Mouse (Mus musculus): ENCODE data around the gene Hoxa5. TPM values are rescaled to one million over a fixed set of nuclear protein-coding genes. Genes with fewer than 3 reads are reported as not detected.

The Hoxa5 gene
- polyA plus RNA-seq, 1 experiment from 2014 or later, result 44.7 TPM

DNA sequence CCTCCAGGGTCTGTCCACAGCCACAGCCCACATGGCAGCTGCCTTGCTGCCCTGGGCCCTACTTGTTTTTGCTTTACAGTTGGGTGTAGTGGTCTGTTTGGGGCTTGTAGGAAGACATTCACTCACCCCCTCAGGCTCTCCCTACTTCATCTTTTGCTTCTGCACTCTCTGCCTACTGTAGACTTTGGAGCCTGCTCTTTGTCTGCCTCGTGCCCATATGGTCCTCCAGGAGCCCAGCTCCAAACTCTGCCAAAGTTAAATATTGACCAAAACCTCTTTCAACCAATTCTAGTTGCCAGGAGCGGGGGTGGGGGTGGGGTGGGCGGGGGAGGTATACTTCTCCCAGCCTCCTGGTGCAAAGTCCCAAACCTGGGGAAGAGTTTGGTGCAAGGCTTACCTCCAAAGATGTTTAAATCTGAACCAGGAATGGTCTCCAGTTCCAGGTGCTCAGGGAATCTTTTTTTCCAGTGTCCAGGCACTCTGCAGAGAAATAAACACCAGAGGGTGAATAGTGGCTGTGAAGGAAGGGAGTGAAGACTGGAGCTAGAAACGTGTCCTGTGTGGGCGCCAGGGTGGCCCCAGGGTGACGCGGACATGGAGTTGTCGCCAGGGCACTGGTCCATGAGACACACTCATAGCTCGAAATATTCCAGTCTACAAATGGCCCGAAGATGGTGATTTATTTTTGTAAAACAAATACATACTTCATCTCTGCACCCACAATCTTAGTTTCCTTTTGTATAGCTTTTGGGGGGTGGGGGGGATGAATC lies 20.9 kb downstream of the Hoxa5 start:
- Histone ChIP-seq H3K27me3 (no peaks in the 10 kb centered on the region), H3K4me2 (peak overlapping the region; percentile 48), H3K9ac (peak overlapping the region; percentile 60), H3K4me3 (no peak overlapping the region), H3K9me3 (no peaks in the 10 kb centered on the region), H3K36me3 (peaks cover 8% of the 10 kb centered on the region), H3K4me1 (replicated peaks) (peaks cover 100% of the 10 kb centered on the region), H3K27ac (replicated peaks) (peak overlapping the region; percentile 82)
- ATAC-seq (ENCODE audit: low read depth), result no peak
- 13% methylated on average over 10 of the region's 10 CpGs for WGBS

DNA sequence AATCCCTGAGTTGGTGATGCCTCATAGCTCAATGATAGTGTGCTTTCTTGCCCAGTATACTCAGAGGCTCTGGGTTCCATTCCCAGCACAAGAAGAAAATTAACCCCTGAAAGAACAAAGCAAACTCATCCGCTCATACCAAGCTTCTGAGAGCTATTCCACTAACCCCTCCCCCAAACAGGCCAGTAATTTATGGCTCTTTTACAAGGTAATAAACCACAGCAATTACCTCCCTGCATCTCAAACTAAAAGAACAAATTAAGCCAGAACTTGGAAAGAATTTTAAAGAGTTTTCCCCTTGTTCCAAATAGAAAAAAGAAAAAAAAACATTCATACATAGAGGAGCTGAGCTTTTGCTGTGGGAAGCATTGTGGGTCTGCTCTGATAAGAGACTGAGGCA lies 21.6 kb downstream of the Hoxa5 start:
- ATAC-seq (ENCODE audit: low read depth), result no peak
- Histone ChIP-seq H3K9me3 (no peaks in the 10 kb centered on the region), H3K36me3 (peaks cover 8% of the 10 kb centered on the region), H3K27me3 (no peaks in the 10 kb centered on the region), H3K4me3 (no peak overlapping the region), H3K27ac (replicated peaks) (peak overlapping the region; percentile 82), H3K4me2 (peak overlapping the region; percentile 48), H3K4me1 (replicated peaks) (peaks cover 100% of the 10 kb centered on the region), H3K9ac (0 out of 2 replicates have a peak overlapping the region, but pooled peaks have one; percentile 60)
- WGBS, result 14% methylated on average over 1 of the region's 1 CpGs

DNA sequence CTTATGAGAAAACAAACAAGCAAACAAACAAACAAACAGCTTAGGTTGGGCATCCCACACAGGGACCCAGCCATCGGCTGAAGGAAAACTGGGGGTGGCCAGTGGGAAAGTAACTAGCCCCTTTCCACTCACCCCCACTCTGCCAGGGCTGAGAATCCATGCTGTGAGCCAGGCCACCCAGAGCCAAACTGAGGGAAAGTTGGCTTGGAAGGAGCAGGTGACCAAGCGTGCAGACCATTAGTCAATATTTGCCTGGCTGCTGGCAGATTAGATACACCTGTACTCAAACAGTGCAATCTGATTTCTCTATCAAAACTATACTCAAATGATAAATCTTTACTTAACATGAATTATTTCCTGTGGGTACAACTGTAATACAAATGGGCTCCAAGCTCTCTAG lies 22.4 kb downstream of the Hoxa5 start:
- H3K4me2 ChIP-seq, result peak overlapping the region; percentile 75
- H3K4me3 ChIP-seq, result no peak overlapping the region
- H3K4me1 ChIP-seq (replicated peaks), result peaks cover 100% of the 10 kb centered on the region
- ATAC-seq (ENCODE audit: low read depth), result no peak
- H3K9ac ChIP-seq, result 0 out of 2 replicates have a peak overlapping the region, but pooled peaks have one; percentile 95
- H3K9me3 ChIP-seq, result no peaks in the 10 kb centered on the region
- no peak overlapping the region; the same call in 1 of the 2 replicates for H3K27ac ChIP-seq (replicated peaks)
- 11% methylated on average over 2 of the region's 2 CpGs for WGBS
- H3K27me3 ChIP-seq, result no peaks in the 10 kb centered on the region
- peaks cover 8% of the 10 kb centered on the region for H3K36me3 ChIP-seq

DNA sequence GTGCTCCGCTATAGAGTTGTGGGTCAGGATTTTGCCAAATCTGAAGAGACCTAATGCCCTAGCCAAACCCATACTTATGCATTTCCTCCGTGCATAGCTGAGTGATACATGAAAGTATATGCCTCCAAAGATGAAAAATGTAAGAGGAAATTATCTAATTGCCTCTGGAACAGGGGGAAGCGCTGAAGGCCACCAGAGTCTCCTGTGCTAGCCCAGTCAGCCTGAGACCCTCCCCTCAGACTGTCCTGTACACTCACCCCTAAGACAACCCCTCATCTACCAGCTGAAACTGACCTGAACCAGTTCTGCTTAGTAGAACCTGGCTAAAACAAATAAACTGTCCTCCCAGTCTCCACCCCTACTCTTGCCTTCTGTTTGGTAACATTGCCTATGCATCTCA lies 23.7 kb downstream of the Hoxa5 start:
- Histone ChIP-seq H3K9me3 (no peaks in the 10 kb centered on the region), H3K9ac (peak overlapping the region; percentile 95), H3K27me3 (no peaks in the 10 kb centered on the region), H3K4me2 (peak overlapping the region; percentile 75), H3K4me3 (peak overlapping the region; percentile 54), H3K36me3 (peaks cover 4% of the 10 kb centered on the region), H3K27ac (replicated peaks) (peak overlapping the region; percentile 97), H3K4me1 (replicated peaks) (peaks cover 100% of the 10 kb centered on the region)
- no peak for ATAC-seq (ENCODE audit: low read depth)
- WGBS, result 22% methylated on average over 3 of the region's 3 CpGs

DNA sequence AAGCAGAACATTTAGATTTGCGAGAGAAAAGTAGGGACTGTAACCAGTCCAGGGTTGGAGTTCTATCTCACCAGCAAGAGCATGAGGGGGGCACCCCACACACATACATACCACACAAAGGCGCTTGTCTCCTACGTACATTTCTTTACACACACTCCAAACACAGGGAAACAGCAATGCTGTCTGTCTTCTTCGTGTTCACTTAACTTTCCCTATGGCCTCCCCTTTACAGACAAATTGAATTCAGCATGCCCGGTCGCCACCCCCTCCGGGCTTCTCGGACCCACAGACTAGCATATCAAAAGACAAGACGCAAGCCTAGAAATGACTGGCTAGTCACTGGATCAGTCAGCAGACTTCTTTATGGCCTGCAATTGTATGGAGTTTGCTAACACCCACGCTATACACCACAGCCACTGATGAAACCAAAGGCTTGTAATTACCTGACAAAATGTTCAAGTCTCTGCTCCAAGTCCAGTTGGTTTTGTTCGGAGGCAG lies 24.1 kb downstream of the Hoxa5 start:
- no peak for ATAC-seq (ENCODE audit: low read depth)
- Histone ChIP-seq H3K9me3 (no peaks in the 10 kb centered on the region), H3K27ac (replicated peaks) (peak overlapping the region; percentile 97), H3K4me3 (peak overlapping the region; percentile 54), H3K36me3 (peaks cover 4% of the 10 kb centered on the region), H3K9ac (peak overlapping the region; percentile 95), H3K4me2 (peak overlapping the region; percentile 75), H3K27me3 (no peaks in the 10 kb centered on the region), H3K4me1 (replicated peaks) (peaks cover 100% of the 10 kb centered on the region)
- whole genome bisulfite sequencing, result 5% methylated on average over 11 of the region's 11 CpGs

DNA sequence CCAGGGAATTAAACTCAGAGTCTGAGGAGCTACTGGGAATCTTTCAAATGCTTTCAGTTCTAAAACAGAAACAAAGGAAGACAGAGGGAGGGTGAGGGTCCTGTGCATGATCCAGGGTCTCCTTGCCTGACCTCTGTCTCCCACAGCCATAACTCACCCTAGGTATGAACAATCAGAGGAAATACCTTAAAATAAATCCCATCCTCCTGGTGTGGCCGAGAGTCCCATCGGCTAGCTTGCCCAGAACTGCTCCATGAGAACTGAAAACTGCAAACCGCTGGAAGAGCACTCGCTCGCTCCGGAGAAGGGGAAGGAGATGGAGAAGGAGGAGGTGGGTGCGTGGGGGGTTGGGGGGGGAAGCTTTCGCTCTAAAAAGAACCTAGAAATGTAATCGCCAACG lies 24.7 kb downstream of the Hoxa5 start:
- H3K9ac ChIP-seq, result peak overlapping the region; percentile 95
- H3K27me3 ChIP-seq, result no peaks in the 10 kb centered on the region
- H3K4me1 ChIP-seq (replicated peaks), result peaks cover 100% of the 10 kb centered on the region
- peaks cover 4% of the 10 kb centered on the region for H3K36me3 ChIP-seq
- no peaks in the 10 kb centered on the region for H3K9me3 ChIP-seq
- H3K27ac ChIP-seq (replicated peaks), result peak overlapping the region; percentile 97
- 2% methylated on average over 10 of the region's 10 CpGs for WGBS
- no peak for ATAC-seq (ENCODE audit: low read depth)
- peak overlapping the region; percentile 75 for H3K4me2 ChIP-seq
- H3K4me3 ChIP-seq, result peak overlapping the region; percentile 54

DNA sequence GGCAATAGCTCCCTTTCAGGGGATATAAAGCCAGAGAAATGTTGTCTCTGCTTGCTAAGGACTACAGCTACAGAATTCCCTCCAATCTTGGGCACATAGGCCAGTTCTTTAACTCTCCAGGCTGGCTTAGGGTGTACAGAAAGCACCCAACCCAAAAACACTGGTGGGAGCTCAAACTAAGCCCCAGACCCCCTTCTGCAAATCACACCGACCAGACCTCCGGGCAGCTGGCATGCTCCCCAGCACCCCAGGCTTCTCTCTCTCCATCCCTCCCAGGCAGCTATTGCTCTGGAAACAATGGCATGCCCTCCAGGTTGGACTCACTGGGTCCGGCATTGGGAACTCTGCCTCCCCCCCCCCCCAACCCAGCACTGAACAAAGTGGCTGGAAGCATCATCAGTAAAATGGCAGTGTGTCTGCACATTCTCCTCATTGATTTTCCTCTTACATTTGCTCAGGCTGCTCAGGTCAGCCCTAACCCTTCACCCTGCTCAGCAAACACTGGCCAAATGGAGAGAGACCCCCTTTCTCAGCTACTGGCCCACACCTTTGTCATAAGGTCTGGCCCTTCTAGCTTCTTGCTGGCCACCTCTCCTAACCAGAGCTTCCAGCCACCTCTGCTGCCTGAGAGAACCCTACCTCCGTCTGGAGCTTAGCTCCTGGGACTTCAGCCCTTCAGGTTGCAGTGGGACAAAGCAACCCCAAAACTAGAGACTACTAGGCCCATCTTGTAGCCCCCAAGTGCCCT lies 25.3 kb downstream of the Hoxa5 start:
- H3K27ac ChIP-seq (replicated peaks), result peak overlapping the region; percentile 97
- H3K9ac ChIP-seq, result peak overlapping the region; percentile 95
- peaks cover 4% of the 10 kb centered on the region for H3K36me3 ChIP-seq
- H3K27me3 ChIP-seq, result no peaks in the 10 kb centered on the region
- 4% methylated on average over 4 of the region's 4 CpGs for WGBS
- H3K9me3 ChIP-seq, result no peaks in the 10 kb centered on the region
- peak overlapping the region; percentile 54 for H3K4me3 ChIP-seq
- no peak for ATAC-seq (ENCODE audit: low read depth)
- H3K4me2 ChIP-seq, result peak overlapping the region; percentile 75
- H3K4me1 ChIP-seq (replicated peaks), result peaks cover 98% of the 10 kb centered on the region

DNA sequence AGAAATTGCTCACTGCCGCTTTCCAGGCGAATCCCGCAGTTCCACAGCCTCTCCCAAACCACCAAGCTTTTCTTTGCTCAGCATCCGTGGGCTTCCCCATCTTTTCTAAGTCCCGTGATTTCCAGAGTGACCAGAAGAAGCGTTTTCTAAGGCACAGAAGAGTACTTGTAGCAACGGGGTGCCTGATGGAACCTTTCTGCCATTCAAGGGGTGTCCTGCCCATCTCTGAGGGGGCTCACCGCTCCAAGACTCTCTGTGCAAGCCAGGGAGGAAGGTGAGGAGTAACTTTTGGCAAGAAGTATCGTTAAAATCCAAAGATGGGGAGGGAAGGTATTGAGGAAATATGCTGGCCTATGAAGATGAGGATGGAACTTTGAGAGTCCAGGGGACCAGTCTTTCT lies 26.6 kb downstream of the Hoxa5 start:
- Histone ChIP-seq H3K4me1 (replicated peaks) (peaks cover 98% of the 10 kb centered on the region), H3K27ac (replicated peaks) (peak overlapping the region; percentile 97), H3K4me3 (peak overlapping the region; percentile 54), H3K4me2 (peak overlapping the region; percentile 75), H3K9me3 (no peaks in the 10 kb centered on the region), H3K27me3 (no peaks in the 10 kb centered on the region), H3K9ac (peak overlapping the region; percentile 95), H3K36me3 (peaks cover 4% of the 10 kb centered on the region)
- ATAC-seq (ENCODE audit: low read depth), result no peak
- 2% methylated on average over 9 of the region's 9 CpGs for WGBS

DNA sequence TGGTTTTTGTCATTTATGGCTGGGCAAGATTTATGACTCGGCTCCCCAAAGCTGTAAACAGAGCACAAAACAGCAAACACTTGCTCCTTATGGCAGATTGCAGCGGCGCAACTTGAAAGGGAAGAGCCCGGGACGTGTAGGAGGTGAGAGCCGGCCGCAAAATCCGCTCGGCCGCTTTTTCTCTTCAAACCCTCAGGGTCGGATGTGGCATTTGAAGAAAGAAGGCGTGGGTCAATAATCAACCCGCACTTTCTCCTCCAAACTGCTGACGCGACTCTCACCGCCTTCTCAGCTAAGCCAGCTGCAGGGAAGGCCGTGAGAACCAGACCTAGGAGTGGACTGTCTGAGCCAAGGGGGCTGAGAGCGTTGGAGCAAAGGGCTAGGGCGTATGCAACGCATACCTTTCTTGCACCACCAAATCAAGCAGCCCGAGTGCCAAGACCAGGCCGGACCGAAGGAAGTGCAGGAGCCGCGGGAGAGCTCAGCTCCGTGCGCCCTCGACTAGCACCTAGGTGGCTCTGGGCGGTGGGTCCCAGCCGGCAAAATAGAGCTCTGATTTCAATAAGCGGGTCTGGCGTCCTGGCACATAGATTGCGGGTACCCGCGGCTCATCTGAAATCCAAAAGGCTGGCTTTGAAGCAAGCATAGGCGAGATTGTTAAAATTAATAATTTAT lies 27.2 kb downstream of the Hoxa5 start, which contains the start of gene 5730596B20Rik:
Gene 5730596B20Rik, plus strand, starts transcription at position 438 of the 675 bp plus-strand sequence.
- 2% methylated on average over 36 of the region's 36 CpGs for WGBS
- Histone ChIP-seq H3K9ac (peak within 1 kb of the TSS; percentile 95), H3K27ac (replicated peaks) (peak within 1 kb of the TSS; percentile 97), H3K9me3 (no peaks in the 10 kb centered on the region), H3K4me3 (peak within 1 kb of the TSS; percentile 54), H3K36me3 (peaks cover 5% of the 10 kb centered on the region), H3K4me1 (replicated peaks) (peaks cover 98% of the 10 kb centered on the region), H3K4me2 (peak within 1 kb of the TSS; percentile 75), H3K27me3 (no peaks in the 10 kb centered on the region)
- no peak for ATAC-seq (ENCODE audit: low read depth)

DNA sequence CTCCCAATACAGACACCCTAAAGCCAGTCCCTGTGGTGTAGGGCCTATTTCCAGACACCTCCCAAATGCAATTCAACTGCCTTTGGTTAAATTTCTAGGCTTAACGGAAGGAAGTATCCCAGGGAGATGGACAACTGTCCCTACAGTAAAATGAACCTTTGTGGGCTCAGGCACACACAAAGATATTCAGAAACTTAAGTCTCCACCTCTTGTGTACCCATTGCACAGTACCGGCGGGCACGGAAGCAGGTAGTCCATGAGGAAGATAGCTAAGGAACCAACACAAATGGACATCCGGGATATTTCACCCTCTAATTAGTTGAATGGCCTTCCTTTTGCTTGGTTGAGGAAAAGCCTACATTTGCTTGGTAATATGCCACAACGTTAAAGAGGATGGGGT lies 28.0 kb downstream of the Hoxa5 start:
- 1% methylated on average over 6 of the region's 6 CpGs for WGBS
- H3K27me3 ChIP-seq, result no peaks in the 10 kb centered on the region
- peak overlapping the region; percentile 95 for H3K9ac ChIP-seq
- peaks cover 98% of the 10 kb centered on the region for H3K4me1 ChIP-seq (replicated peaks)
- peak overlapping the region; percentile 54 for H3K4me3 ChIP-seq
- ATAC-seq (ENCODE audit: low read depth), result no peak
- peak overlapping the region; percentile 97 for H3K27ac ChIP-seq (replicated peaks)
- H3K9me3 ChIP-seq, result no peaks in the 10 kb centered on the region
- H3K36me3 ChIP-seq, result peaks cover 7% of the 10 kb centered on the region; the same call in 1 of the 2 replicates
- peak overlapping the region; percentile 75 for H3K4me2 ChIP-seq

DNA sequence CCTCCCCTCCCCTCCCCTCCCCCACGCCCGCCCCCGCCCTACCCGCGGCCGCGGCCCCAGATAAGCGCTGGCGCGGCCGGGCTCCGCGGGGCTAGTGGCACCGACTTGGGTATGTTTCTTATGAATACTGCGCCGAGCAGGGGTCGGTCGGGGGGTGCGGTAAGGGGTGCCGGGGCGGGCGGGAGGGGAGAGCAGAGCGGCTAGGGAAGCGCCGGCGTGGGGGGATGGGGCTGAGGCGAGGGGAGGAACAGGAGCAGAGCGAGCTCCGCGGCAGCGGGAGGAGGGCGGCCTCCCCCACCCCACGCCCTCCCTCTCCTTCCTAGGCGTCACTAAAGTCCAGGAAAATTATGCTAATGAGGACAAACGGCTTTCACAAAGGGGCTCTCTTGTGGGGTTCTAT lies 28.5 kb downstream of the Hoxa5 start:
- Histone ChIP-seq H3K9ac (peak overlapping the region; percentile 95), H3K9me3 (no peaks in the 10 kb centered on the region), H3K36me3 (peaks cover 13% of the 10 kb centered on the region), H3K27ac (replicated peaks) (peak overlapping the region; percentile 97), H3K27me3 (no peaks in the 10 kb centered on the region), H3K4me2 (peak overlapping the region; percentile 75), H3K4me3 (peak overlapping the region; percentile 54), H3K4me1 (replicated peaks) (peaks cover 98% of the 10 kb centered on the region)
- peak; percentile 20 for ATAC-seq (ENCODE audit: low read depth)
- 0% methylated on average over 6 of the region's 35 CpGs for WGBS

All from neural tube, embryonic 13.5 days (tissue).